Mouse (Mus musculus): ENCODE data around the gene Tnn. TPM values are rescaled to one million over a fixed set of nuclear protein-coding genes. Genes with fewer than 3 reads are reported as not detected.

The Tnn gene
- total RNA-seq, 2 experiments from 2014 or later: not detected

DNA sequence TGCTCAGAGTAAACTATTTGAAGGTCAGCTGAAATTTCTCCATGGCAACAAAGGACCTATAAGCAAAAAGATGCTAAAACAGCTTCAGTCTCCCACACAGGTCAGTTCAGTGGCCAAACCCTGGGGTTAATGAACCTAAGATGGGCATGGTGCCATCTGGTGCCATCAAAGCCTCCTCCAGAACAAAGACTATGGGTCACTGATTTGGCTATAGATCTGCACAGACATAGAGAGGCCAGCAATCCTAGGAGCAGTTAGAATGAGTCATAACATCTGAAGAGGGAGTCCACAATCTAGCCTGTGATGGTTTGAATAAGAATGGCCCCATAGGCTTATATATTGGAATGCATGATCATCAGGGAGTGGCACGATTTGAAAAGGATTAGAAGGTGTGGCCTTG lies 69.1 kb downstream of the Tnn start:
- no peak for ATAC-seq (replicated peaks; ENCODE audit: poor library complexity, severe bottlenecking)

DNA sequence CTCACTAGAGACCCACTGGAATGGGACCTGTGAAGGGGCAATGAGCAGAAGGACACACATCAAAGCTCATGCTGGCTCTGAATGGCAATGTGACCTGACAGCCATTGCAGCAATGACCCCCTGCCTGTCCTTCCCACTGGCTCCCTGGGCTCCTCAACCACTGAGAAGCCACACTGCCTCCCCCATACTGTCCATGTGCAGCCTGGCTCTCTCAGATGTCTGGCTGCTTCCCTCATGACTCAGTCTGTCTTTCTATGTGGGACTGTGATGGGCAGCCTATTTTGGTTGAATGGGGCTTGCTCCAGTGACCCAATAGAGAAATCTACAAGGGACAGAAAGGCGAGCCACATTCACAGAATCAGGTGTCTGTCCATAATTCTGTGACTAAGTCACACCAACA lies 70.7 kb downstream of the Tnn start:
- ATAC-seq (replicated peaks; ENCODE audit: poor library complexity, severe bottlenecking): no peak

- peak; percentile 67 for ATAC-seq (replicated peaks; ENCODE audit: poor library complexity, severe bottlenecking)
Observed at GRCm38 (mm10) chr1:160080800-160081436, 72.5 kb downstream of the Tnn start.

GRCm38 (mm10) chr1:160078882-160079661 lies 74.3 kb downstream of the Tnn start:
- ATAC-seq (replicated peaks; ENCODE audit: poor library complexity, severe bottlenecking): peak; percentile 93

- ATAC-seq (replicated peaks; ENCODE audit: poor library complexity, severe bottlenecking): no peak
Observed at GRCm38 (mm10) chr1:160064547-160065144, 88.7 kb downstream of the Tnn start.

DNA sequence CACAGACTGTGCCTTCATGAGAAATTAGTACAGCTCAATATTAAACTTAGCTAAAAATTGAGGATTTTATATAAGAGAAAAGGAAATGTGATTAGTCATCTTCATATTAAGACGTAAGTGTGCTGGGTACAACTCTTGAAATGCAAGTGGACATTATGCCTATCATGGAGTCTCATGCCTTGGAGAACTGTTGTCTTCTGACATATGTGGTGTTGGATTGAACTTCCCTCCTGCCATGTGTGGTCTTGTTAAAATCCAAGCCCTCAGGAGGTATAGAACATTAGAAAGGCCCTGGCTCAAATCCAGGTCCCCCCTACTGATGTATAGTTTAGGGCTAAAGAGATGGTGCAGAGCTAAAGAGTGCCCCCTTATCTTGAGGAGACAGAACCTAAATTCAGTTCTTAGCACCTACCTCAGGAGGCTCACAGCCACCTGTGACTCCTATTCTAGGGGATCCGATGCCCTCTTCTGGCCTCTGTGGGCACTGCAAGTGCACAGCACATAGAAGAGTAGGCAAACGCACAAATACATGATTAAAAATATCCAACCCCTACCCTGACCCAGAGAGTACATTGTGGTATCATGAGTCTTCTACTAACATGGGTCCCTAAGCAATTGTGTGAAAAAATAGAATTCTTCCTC lies 91.5 kb downstream of the Tnn start:
- ATAC-seq (replicated peaks; ENCODE audit: poor library complexity, severe bottlenecking): peak; percentile 83

GRCm38 (mm10) chr1:160061321-160061720 lies 92.1 kb downstream of the Tnn start:
- ATAC-seq (replicated peaks; ENCODE audit: poor library complexity, severe bottlenecking): no peak

DNA sequence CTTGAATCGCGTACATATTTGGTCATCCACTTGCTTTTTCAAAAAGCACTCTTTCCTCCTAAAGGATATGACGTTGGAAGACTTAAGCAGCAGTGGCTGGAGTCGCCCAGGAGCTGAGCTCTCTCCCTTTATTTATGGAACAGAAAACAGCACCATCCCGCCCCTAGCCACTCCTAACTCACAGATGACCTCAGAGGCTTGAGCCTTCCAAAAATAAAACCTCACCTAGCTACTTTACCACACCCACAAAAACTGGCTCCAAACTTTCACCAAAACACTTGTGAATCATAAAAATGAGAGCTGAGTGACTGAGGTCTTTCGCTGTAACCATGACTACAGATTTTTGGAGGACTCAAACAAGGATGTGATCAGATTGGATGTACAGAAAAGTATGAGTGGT lies 92.8 kb downstream of the Tnn start:
- ATAC-seq (replicated peaks; ENCODE audit: poor library complexity, severe bottlenecking): no peak

DNA sequence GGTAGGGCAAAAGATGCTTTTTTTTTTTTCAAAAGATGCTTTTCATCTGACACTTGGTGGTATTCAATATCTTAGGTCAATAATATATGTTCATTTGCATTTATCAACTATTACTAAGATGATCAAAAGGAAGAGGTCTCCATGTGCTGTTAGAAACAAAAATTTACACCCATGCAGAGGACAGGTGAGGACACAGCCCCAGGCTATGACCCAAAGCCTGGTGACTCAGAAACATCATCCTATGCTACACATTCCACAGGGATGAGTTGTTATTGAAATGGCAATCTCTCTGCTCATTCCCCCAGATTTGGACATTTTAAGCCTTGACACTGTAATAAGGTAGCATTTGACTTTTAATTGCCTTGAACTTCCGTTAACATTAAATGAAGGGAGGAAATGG lies 93.5 kb downstream of the Tnn start:
- no peak for ATAC-seq (replicated peaks; ENCODE audit: poor library complexity, severe bottlenecking)

DNA sequence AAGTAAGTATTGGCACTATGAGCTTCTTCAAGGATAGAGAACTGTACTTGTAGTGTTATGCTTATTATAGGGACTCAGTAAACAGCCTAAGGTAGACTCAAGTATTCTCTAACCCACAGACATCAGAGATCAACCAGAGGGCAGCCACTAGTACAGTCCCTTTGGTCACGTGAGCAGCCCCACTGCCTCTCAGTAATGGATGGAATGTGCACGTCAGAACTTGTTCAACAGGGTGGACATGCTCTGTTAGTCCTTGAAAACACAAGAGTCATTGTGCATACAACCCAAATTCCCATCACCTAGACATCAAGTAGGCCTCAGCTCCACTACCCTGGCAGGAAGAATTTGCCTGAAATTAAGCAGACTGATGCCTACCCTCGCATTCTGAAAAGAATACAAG lies 95.7 kb downstream of the Tnn start:
- no peak for ATAC-seq (replicated peaks; ENCODE audit: poor library complexity, severe bottlenecking)

DNA sequence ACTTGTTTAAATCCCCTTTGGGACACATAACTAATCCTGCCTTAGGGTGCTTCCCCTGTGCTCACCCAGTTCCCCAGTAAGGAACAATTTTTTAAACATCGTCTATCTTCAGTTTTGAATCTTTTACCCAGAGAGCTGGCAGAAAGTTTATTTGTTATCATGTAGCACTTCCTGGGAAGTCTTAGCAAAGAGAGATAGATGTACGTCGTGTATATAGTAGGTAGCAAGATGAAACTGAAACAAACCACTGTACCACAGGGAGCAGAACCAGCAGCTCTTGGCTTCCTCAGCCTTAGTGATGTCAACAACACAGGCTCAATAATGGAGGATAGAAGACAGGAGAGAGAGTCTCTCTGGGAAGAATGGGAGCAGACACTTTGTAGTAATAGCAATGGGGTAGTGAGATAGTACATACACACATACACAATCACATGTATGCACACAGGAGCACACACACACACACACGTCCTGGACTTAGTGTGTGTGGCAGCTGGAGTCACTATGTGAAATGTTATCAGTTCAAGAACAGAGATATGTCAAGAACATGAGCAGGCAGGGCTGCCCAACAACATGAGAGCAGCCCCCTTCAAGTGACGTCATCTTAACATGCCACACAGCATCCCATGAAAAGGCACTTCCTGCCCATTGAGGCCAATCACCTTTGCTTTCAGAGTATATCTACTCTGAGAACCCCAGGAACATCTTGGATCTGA lies 98.9 kb downstream of the Tnn start:
- ATAC-seq (replicated peaks; ENCODE audit: poor library complexity, severe bottlenecking): peak; percentile 28; the same call in 1 of the 2 replicates

DNA sequence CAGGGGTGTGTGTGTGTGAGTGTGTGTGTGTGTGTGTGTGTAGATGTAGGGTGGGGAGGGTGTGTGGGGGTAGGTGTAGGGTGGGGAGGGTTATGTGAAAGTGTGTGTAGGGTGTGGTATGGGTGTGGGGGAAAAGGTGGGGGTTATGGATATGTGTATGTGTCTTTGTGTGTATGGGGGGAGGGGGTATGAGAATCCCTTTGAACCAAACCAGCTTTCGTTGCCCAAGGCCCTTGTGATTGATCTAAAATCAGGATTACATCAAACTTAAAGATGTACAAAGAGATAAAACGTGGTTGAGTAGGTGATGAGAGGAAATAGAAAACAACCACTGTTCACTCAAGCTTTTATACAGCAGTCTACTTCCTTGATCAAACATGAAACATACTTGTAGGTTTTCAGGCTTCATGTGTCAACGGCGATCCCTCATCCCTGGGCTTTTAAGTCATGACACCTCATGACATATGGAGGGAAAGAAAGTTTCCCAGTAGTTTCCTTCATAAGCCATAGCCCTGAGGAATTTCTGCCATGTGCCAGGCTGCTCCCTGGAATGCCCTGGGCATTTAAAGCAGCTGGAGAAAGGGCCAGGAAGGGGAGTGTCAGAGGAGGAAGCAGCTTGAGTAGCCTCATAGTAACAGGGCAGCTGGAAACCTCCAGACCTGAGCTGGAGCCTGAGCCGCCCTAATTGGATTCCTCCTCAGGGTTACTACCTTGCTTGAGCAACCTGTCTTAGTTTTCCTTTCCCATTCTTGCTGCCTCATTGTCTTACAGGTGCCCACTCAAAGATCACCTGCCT lies 99.7 kb downstream of the Tnn start:
- ATAC-seq (replicated peaks; ENCODE audit: poor library complexity, severe bottlenecking): no peak

DNA sequence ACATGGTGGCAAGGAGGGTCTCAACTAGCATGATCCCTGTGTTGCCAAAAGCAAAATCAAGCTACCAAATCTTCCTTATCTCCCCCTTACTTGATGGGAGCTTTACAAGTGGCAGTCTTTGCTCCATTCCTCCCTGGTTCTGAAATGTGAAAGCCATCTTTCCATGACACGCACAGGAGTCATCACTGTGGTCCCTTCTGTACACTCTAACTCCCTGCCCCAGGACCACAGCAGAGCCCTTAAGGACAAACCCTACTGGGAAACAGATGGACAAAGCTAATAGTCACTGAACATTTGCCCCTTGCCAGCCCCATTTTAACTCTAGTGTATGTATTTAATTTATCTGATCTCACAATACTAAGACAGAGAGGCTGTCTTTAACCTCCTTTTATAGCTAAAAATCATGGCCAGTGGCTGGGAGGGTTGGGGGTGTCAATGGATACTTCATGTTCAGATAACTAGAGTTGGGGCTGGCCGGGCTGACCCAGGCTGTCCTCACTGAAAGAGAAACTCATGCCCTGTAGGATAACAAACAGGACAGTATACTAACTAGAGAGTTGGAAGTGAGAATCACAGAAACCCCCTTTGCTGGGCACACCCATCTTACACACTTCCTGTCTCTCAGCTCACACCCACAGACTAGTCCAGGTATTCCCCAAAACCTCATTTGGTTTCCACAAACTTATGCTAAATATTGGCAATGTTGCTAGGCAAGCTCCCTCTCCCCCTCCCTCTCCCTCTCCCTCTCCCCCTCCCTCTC lies 100.6 kb downstream of the Tnn start:
- peak; percentile 65 for ATAC-seq (replicated peaks; ENCODE audit: poor library complexity, severe bottlenecking)

- ATAC-seq (replicated peaks; ENCODE audit: poor library complexity, severe bottlenecking): no peak
Observed at GRCm38 (mm10) chr1:160050898-160051297, 102.5 kb downstream of the Tnn start.

GRCm38 (mm10) chr1:160049131-160049880 lies 104.1 kb downstream of the Tnn start:
- no peak for ATAC-seq (replicated peaks; ENCODE audit: poor library complexity, severe bottlenecking)

- ATAC-seq (replicated peaks; ENCODE audit: poor library complexity, severe bottlenecking): peak; percentile 18
Observed at GRCm38 (mm10) chr1:160047481-160047931, 105.9 kb downstream of the Tnn start.

GRCm38 (mm10) chr1:160046786-160047185 lies 106.6 kb downstream of the Tnn start:
- no peak for ATAC-seq (replicated peaks; ENCODE audit: poor library complexity, severe bottlenecking)

DNA sequence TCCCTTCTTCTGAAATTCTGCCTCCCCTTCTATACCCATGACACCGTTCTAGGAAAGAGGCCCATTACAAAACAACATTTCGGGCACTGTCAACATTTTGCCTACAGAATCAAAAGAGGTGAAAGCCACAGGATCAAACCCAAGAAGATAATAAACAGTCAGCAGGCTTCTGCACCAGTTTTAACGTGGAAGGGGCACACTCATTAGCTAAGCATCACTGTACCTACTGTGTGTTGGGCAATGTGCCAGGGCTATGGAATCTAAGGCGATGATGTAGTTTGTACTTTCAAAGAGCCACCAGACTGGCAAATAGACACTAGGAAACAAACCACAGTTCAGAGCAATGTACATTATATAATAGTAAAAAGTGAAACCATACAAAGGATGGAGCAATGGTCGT lies 107.4 kb downstream of the Tnn start:
- no peak for ATAC-seq (replicated peaks; ENCODE audit: poor library complexity, severe bottlenecking)
